Mouse (Mus musculus) forebrain, embryonic 15.5 days (tissue): ENCODE data around the gene Mcoln1. TPM values are rescaled to one million over a fixed set of nuclear protein-coding genes. Genes with fewer than 3 reads are reported as not detected.
A peak's percentile ranks its signal among the peaks of the same experiment; 100 is the strongest.

ENCODE experiments used
- ATAC-seq: fragments of 200-750 bp; cut with Nextera tagmentation; replicated peaks from 2 replicates; pipeline ENCODE4 v1.8.0; 2017; ENCODE audit warnings: mild to moderate bottlenecking, moderate TSS enrichment, moderate library complexity
- H3K27ac ChIP-seq: fragments of 300-500 bp; sonication (generic); replicated peaks from 2 replicates; pipeline ENCODE4 v1.5.1; 2015; ENCODE audit warnings: mild to moderate bottlenecking, inconsistent platforms
- H3K27me3 ChIP-seq: fragments of 300-500 bp; sonication (generic); 2 replicates; pipeline ENCODE4 v1.6.1; 2015; ENCODE audit warnings: inconsistent platforms
- H3K36me3 ChIP-seq: fragments of 300-500 bp; sonication (generic); 2 replicates; pipeline ENCODE4 v1.6.1; 2015; ENCODE audit warnings: mild to moderate bottlenecking, inconsistent platforms
- H3K4me1 ChIP-seq: fragments of 300-500 bp; sonication (generic); 2 replicates; pipeline ENCODE4 v1.6.1; 2015; ENCODE audit warnings: inconsistent platforms
- H3K4me2 ChIP-seq: fragments of 300-500 bp; sonication (generic); replicated peaks from 2 replicates; pipeline ENCODE4 v1.6.1; 2015; ENCODE audit warnings: mild to moderate bottlenecking, inconsistent platforms
- H3K4me3 ChIP-seq: fragments of 300-500 bp; sonication (generic); 2 replicates; pipeline ENCODE4 v1.5.1; 2015; ENCODE audit warnings: mild to moderate bottlenecking, inconsistent platforms
- H3K9ac ChIP-seq: fragments of 300-500 bp; sonication (generic); replicated peaks from 2 replicates; pipeline ENCODE4 v1.6.1; 2015; ENCODE audit warnings: mild to moderate bottlenecking, inconsistent platforms
- H3K9me3 ChIP-seq: fragments of 300-500 bp; sonication (generic); 2 replicates; pipeline ENCODE4 v1.6.1; 2016; ENCODE audit warnings: inconsistent platforms
- WGBS: fragments of 180-500 bp; shearing (Covaris S2); methylation state at CpG from one replicate; pipeline ENCODE4 v1.1.7; 2015; ENCODE audit warnings: mixed read lengths; 5-methylcytosine and 5-hydroxymethylcytosine counted together
- polyA plus RNA-seq: library from polyadenylated mRNA; unstranded; fragments of >200 nt; fragmentation: Nextera tagmentation; extraction: Ambion mirVana; gene quantifications from 2 replicates; pipeline ENCODE4 v1.2.1, GENCODE M21; 2015

The Mcoln1 gene
- 88.9 and 95.4 TPM in 2 replicates for polyA plus RNA-seq

DNA sequence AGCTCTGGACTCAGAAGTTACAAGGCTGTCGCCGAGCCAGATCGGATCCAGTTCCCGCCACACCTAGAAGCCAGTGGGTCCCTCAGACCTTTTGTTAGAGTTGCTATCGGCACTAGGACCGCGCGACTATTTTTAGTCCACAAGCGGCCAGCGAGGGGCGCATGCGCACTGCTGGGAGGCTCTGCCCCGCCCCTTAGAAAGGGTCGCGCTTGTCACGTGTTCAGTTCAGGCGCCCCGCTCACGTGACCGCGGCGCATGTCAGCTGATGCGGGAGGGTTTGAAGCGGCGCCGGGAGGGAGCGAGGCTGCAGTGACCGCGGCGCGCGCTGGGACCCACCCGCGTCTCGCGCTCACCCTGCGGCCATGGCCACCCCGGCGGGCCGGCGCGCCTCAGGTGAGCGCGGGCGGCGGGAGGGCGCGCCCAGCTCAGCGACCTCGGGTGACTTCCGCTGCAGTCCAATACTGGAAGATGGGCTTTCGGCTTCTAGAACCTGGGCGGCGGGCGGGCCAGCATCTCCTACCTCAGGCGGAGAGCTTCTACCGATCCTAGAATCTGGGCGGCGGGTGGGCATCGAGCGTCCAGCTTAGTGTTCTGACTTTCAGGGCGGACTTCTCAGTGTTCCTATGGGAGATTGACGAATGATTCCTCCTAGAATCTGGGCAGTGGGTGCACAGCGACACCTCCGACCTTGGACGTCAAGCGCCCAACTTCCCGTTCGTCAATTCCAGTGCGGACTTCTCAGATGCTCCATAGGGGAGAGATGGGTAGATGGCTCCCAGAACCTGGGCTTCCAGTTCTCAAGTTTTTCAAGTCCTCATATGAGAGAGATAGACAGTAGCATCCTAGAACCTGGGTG lies at the start of gene Mcoln1:
Mcoln1 (plus strand) TSS at position 223 of the 856 bp plus-strand sequence.
- Histone ChIP-seq H3K27ac (peak within 1 kb of the TSS; percentile 88), H3K9me3 (no peaks in the 10 kb centered on the region), H3K9ac (peak within 1 kb of the TSS; percentile 71), H3K4me2 (peak within 1 kb of the TSS; percentile 71), H3K36me3 (peaks cover 20% of the 10 kb centered on the region), H3K27me3 (no peaks in the 10 kb centered on the region), H3K4me1 (peaks cover 38% of the 10 kb centered on the region), H3K4me3 (peak within 1 kb of the TSS; percentile 68)
- WGBS = under 1% methylated on average over 70 of the region's 70 CpGs
- peak; percentile 89 for ATAC-seq

DNA sequence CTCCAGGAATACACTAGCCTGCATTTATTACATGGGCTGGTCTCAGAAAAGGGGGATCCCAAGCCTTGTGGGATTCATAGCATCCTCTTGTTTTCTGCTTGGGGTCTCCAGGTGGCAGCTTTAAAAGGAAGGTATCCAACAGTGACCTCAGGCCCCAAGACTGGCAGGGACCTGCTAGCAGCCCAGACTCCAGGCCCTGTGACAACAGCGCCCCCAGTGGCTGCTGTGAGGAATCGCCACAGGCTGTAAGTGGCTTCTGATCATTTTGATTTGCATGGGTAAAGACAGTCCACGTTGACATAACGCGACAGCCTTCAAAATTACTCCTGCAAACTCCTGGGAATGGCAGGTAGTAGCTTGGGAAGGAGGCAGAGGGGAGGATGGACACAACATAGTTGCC lies 49.6 kb upstream of the Mcoln1 start:
- Histone ChIP-seq H3K27ac (no peak overlapping the region), H3K4me2 (no peak overlapping the region), H3K36me3 (peaks cover 71% of the 10 kb centered on the region), H3K27me3 (no peaks in the 10 kb centered on the region), H3K9ac (no peak overlapping the region), H3K9me3 (no peaks in the 10 kb centered on the region), H3K4me3 (no peak overlapping the region), H3K4me1 (no peaks in the 10 kb centered on the region)
- 27% methylated on average over 5 of the region's 5 CpGs for WGBS
- 0 out of 2 replicates have a peak, but pooled peaks have one; percentile 35 for ATAC-seq

DNA sequence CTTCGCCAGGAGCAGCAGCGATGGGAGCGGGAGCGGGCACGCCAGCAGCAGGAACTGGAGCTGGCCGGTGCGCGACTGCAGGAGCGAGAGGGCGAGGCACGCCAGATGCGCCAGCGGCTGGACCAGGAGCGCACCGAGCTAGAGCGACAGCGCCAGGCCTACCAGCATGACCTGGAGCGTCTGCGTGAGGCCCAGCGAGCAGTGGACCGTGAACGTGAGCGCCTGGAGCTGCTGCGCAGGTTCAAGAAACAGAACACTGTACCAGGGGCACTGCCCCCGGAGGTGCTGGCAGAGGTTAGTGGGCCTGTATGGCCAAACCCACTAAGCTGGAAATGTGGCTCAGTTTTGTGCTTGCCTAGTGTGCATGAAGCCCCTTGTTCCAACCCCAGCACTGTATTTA lies 48.3 kb upstream of the Mcoln1 start:
- no peaks in the 10 kb centered on the region for H3K4me1 ChIP-seq
- no peak overlapping the region for H3K4me3 ChIP-seq
- WGBS = 95% methylated on average over 25 of the region's 25 CpGs
- H3K9me3 ChIP-seq = no peaks in the 10 kb centered on the region
- ATAC-seq = no peak
- H3K9ac ChIP-seq = no peak overlapping the region
- peaks cover 75% of the 10 kb centered on the region for H3K36me3 ChIP-seq
- no peaks in the 10 kb centered on the region for H3K27me3 ChIP-seq
- no peak overlapping the region for H3K4me2 ChIP-seq
- no peak overlapping the region for H3K27ac ChIP-seq

DNA sequence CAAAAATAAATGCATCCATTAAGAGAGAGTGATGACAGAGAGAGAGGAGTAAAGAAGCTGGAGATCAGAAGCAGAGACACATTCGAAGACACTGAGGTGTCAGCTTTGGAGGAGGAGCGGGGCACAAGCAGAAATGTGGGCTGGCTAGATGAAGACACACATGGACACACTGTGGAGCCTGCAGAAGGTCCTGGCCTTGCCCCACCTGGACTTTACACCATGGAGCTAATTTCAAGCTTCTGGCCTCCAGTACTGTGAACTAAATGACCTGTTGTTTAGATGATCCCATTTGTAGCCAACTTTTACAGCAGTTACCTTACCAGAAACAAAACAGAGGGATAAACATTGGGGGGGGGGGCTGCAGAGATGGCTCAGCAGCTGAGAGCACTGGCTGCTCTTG lies 37.0 kb upstream of the Mcoln1 start:
- H3K36me3 ChIP-seq = no peaks in the 10 kb centered on the region
- no peaks in the 10 kb centered on the region for H3K27me3 ChIP-seq
- no peak for ATAC-seq
- no peak overlapping the region for H3K4me3 ChIP-seq
- no peaks in the 10 kb centered on the region for H3K9me3 ChIP-seq
- H3K9ac ChIP-seq = no peak overlapping the region
- H3K4me2 ChIP-seq = no peak overlapping the region
- H3K27ac ChIP-seq = no peak overlapping the region
- 0 out of 2 replicates have a peak, but pooled peaks cover 3% of the 10 kb centered on the region for H3K4me1 ChIP-seq
- WGBS = 93% methylated on average over 2 of the region's 2 CpGs

DNA sequence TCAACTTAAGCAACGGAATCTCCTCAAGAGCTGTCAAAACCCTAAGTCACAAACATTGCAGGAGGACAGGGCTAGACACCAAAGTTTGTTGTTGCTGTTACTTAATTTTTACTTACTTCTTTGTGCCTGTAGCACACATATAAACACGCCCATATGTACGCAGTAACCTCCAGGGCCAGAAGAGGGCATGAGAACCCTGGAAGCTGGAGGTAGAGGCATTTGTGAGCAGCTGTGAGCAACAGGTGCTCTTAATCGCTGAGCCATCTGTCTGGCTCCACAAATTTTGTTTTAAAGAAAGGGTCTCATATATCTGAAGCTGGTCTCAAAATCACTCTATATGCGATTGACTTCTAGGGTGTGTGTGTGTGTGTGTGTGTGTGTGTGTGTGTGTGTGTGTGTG lies 35.9 kb upstream of the Mcoln1 start:
- no peak for ATAC-seq
- 53% methylated on average over 5 of the region's 5 CpGs for WGBS
- no peak overlapping the region for H3K4me3 ChIP-seq
- 0 out of 2 replicates have a peak, but pooled peaks cover 3% of the 10 kb centered on the region for H3K4me1 ChIP-seq
- no peaks in the 10 kb centered on the region for H3K36me3 ChIP-seq
- no peaks in the 10 kb centered on the region for H3K27me3 ChIP-seq
- H3K9me3 ChIP-seq = no peaks in the 10 kb centered on the region
- H3K27ac ChIP-seq = no peak overlapping the region
- H3K9ac ChIP-seq = no peak overlapping the region
- no peak overlapping the region for H3K4me2 ChIP-seq

DNA sequence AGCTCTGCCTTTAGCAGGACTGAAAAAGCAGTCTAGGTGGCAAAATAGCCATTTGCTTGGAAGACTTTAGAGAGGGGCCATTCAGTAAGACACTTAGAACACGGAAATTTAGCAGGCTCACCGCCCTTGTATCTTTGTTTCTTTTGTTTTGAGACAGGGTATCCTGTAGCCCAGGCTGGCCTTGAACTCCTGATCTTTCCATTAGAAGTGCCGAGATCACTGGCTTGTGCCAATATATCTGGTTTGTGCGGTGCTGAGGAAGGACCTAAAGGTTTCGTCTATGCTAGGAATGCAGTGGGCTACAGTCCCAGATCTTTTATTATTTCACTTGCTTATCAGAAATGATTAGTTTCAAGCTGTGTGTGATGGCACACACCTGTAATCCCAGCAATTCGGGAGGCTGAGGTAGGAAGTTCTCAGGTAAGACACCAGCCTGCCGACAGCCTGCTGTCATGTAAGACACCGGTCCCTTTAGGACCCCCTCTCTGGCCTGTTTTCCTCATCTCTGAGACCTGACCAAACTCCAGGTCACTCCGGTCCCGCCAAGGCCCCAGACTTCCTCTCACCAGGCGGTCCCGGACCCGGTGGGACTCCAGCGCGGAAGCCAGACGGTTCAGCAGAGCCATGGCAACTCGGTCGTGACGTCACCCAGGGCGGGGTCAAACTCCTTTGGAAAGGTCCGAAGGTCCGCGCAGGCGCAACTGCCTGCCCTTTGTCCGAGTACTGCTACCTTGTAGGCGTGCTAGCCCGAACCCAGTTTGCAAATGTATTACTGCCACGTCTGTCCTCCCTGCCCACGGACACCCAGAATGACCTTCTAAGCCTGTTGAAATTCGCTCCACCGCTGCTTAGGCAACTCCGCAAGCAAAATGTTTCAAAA lies 33.0 kb upstream of the Mcoln1 start, which contains the start of gene Pex11g:
Pex11g (minus strand) TSS at position 675 of the 880 bp plus-strand sequence.
- H3K4me1 ChIP-seq = 0 out of 2 replicates have a peak, but pooled peaks cover 3% of the 10 kb centered on the region
- H3K4me3 ChIP-seq = peak within 1 kb of the TSS; percentile 44
- ATAC-seq = peak; percentile 89
- H3K36me3 ChIP-seq = no peaks in the 10 kb centered on the region
- WGBS = 7% methylated on average over 32 of the region's 32 CpGs
- peak within 1 kb of the TSS; percentile 58 for H3K4me2 ChIP-seq
- peak within 1 kb of the TSS; percentile 61 for H3K27ac ChIP-seq
- no peaks in the 10 kb centered on the region for H3K9me3 ChIP-seq
- H3K27me3 ChIP-seq = no peaks in the 10 kb centered on the region
- H3K9ac ChIP-seq = peak within 1 kb of the TSS; percentile 42

DNA sequence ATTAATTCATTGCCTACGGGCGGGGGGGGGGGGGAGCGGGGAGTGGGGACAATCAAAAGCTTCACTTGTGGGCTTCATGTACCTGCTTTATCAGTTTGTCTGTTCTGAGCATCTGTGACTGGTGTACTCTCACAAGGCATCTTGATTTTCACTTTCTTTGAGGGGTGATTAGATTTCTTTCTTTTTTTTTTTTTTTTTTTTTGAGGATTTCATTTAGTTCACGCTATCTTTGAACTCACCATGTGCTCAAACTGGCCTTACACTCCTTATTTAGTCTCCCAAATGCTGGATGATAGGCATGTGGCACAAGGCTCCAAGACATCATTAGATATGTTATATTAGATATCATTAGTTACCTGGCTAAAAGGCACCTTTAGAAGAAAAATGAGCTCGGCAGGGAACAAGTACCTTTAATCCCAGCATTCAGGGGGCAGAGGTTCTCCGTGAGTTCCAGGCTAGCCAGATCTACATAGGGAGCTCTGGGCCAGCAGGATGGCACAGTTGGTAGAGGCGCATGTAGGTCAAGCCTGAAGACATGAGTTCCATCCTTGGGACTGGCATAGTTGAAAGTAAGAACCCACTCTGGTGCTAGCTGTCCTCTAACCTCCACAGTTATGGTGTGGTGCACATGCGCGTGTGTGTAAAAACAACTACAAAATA lies 32.2 kb upstream of the Mcoln1 start:
- no peaks in the 10 kb centered on the region for H3K36me3 ChIP-seq
- peak overlapping the region; percentile 58 for H3K4me2 ChIP-seq
- H3K4me1 ChIP-seq = 0 out of 2 replicates have a peak, but pooled peaks cover 3% of the 10 kb centered on the region
- no peaks in the 10 kb centered on the region for H3K27me3 ChIP-seq
- ATAC-seq = peak; percentile 14
- peak overlapping the region; percentile 61 for H3K27ac ChIP-seq
- H3K4me3 ChIP-seq = peak overlapping the region; percentile 44
- H3K9me3 ChIP-seq = no peaks in the 10 kb centered on the region
- WGBS = 49% methylated on average over 9 of the region's 9 CpGs
- peak overlapping the region; percentile 42 for H3K9ac ChIP-seq

DNA sequence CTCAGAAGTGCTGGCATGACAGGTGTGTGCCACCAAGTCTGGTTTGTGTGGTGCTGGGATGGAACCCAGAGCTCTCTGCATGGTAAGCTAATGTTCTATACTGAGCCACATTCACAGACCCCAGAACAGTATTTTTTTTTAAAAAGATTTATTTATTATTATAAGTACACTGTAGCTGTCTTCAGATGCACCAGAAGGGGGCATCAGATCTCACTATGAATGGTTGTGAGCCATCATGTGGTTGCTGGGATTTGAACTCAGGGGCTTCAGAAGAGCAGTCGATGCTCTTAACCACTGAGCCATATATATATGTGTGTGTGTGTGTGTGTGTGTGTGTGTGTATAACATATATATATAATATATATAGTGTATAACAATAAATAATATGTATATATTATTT lies 31.4 kb upstream of the Mcoln1 start:
- 90% methylated on average over 1 of the region's 1 CpGs for WGBS
- H3K4me1 ChIP-seq = 0 out of 2 replicates have a peak, but pooled peaks cover 3% of the 10 kb centered on the region
- no peak overlapping the region for H3K9ac ChIP-seq
- no peak for ATAC-seq
- H3K27me3 ChIP-seq = no peaks in the 10 kb centered on the region
- H3K36me3 ChIP-seq = no peaks in the 10 kb centered on the region
- H3K27ac ChIP-seq = no peak overlapping the region
- H3K9me3 ChIP-seq = no peaks in the 10 kb centered on the region
- H3K4me3 ChIP-seq = no peak overlapping the region
- no peak overlapping the region for H3K4me2 ChIP-seq

DNA sequence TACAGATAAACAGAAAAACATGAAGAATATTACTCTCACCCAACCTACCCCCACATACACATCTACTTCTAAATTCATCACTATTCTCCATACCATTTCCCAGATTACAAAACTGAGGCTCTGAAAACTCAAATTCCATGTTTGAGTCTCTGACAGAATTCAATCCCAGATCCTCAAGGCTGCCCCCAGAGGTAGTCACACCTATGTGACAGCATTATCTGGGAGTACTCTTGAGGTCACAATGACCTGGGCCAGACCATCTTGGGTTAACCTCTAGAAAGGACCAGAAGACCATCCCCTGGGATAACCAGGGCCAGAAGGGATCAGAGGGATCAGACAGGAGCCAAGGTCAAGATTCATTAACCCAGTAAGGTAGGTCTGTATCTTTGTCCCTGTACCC lies 29.7 kb upstream of the Mcoln1 start, which contains the start of gene Tex45:
Tex45 (plus strand) TSS at position 301 of the 400 bp plus-strand sequence.
- Histone ChIP-seq H3K4me1 (0 out of 2 replicates have a peak, but pooled peaks cover 3% of the 10 kb centered on the region), H3K36me3 (no peaks in the 10 kb centered on the region), H3K9me3 (no peaks in the 10 kb centered on the region), H3K27ac (no peak within 1 kb of the TSS), H3K4me2 (no peak within 1 kb of the TSS), H3K9ac (no peak within 1 kb of the TSS), H3K27me3 (no peaks in the 10 kb centered on the region), H3K4me3 (no peak within 1 kb of the TSS)
- no peak for ATAC-seq

DNA sequence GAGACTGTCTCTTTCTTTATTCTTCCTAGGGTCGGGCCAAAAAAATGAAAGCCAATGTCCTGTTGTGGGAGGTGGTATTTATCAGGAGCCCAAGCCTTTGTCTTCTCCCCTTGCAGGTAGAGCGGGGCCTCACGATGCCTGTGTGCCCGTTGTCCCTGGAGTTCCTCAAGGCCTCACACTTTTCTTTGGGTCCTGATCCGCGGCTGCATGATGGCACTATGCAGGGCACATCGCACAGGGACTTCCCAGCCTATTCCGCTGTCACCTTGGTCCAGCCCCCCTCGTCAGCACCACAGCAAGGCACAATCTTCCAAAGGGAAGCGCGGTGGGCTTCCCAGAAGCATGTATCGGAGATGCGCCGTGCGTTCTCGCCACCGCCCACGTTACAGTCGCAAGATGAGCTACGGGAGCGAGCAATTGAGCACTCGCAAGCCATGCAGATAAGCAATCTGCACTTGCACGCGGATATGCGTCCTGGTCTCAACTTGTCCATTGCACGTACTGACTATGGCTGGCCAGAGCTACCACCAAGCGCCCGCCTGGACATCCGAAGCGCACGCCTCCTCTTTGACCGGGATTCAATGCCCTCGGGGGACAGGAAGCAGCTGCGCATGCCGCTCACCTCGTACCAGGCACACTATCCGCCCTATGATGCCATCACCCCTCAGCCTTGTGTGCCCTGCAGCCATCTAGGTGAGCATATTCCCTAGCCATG lies 24.4 kb upstream of the Mcoln1 start:
- Histone ChIP-seq H3K9me3 (no peaks in the 10 kb centered on the region), H3K27ac (no peak overlapping the region), H3K4me1 (peaks cover 6% of the 10 kb centered on the region; the same call in 1 of the 2 replicates), H3K27me3 (no peaks in the 10 kb centered on the region), H3K9ac (peak overlapping the region; percentile 35), H3K4me2 (peak overlapping the region; percentile 41), H3K36me3 (no peaks in the 10 kb centered on the region), H3K4me3 (peak overlapping the region; percentile 30)
- WGBS = 30% methylated on average over 37 of the region's 37 CpGs
- peak; percentile 41; the same call in 1 of the 2 replicates for ATAC-seq

DNA sequence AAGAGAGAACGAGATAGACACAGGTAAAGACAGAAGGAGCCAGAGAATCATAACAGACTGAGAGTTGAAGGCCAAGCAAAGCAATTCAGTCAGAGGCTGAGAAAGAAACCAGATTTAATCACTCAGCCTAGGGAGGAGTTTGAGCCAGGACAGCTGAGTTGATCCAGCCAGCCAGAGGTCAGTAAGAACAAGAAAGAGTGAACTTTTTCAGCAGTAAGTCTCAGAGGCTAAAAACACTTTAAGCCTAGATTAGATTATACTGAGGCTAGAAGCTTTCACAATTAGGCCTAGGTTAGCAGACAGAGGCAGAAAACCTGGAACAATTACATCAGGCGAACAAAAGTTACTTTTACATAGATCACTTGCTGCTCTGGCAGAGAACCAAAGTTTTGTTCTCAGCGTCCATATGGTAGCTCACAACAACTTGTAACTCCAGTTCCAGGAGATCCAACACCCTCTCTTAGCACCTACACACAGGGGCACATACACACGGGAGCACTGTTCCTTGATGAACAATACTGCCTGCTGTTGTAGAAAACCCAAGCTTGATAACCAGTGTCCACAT lies 20.0 kb upstream of the Mcoln1 start:
- H3K4me1 ChIP-seq = peaks cover 6% of the 10 kb centered on the region; the same call in 1 of the 2 replicates
- H3K4me3 ChIP-seq = no peak overlapping the region
- H3K27me3 ChIP-seq = no peaks in the 10 kb centered on the region
- H3K9me3 ChIP-seq = no peaks in the 10 kb centered on the region
- H3K27ac ChIP-seq = no peak overlapping the region
- H3K36me3 ChIP-seq = no peaks in the 10 kb centered on the region
- 74% methylated on average over 4 of the region's 4 CpGs for WGBS
- no peak for ATAC-seq
- no peak overlapping the region for H3K9ac ChIP-seq
- H3K4me2 ChIP-seq = no peak overlapping the region
